Comparison of ENCODE assay signal across 9 mouse cellular contexts in the genomic region with DNA sequence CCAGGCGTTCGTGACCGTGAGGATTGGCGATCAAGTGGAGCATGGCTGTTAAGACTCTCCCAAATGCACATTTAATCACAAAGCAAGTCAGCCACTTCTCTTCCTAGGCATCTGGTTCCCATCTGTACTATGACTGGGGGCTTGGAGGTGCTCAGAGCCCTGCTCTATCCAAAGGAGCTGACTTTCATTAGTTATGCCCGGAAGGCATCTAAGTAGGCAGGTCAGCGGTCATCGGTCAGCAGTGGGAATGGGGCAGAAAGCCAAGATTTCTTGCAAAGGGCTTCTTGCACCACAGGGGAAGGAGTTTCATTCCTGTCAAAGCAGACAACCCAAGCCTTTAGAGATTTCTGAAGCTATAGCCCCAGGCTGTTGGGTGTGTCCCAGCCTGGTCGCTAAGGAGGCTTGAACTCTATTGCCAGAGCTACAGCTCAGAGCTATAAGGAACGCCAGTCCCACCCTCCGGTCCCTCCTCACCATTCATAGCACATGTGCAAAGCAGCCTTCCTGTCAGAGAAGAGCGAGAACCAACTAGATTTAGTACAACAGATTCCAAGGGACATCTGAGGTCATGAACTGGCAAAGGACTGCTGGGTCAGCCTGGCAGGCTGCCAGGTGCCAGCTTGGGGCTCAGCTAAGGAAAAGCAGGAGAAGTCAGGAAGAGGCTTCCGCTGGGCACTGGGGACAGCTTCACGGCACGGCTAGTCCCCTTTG.
DNase-seq lines count a peak whose midpoint lies in the region; ATAC-seq and TF ChIP-seq lines count a peak whose summit lies in the region.
"Had no signal": no experiment of that assay in that cellular context is flagged by ENCODE, and none has a peak within 500 bp of the region (broad histone marks: within the 10 kb centered on the region; RNA-seq: fewer than 3 reads in every experiment).

No protein-coding gene starts in this region.

- no peak for TF ChIP-seq POLR2A in small intestine, adult 2 months (IDR thresholded peaks at IDR 0.05; ENCODE audit: low read depth, low read length)

- H3K27me3 ChIP-seq in heart, embryonic 12.5 days (replicated peaks) = no peaks in the 10 kb centered on the region; the same call in 1 of the 2 replicates
- peaks cover 7% of the 10 kb centered on the region; the same call in 1 of the 2 replicates for H3K27me3 ChIP-seq in small intestine, adult 2 months (ENCODE audit: control insufficient read depth, insufficient read depth, low read length)
- H3K27me3 ChIP-seq: embryonic facial prominence, embryonic 12.5 days had no signal

- no peak overlapping the region for H3K4me3 ChIP-seq in heart, embryonic 12.5 days
- H3K4me3 ChIP-seq in small intestine, adult 2 months (ENCODE audit: low read depth, low read length) = peak overlapping the region; percentile 27; the same call in 1 of the 2 replicates
- H3K4me3 ChIP-seq: embryonic facial prominence, embryonic 12.5 days had no signal

- H3K4me1 ChIP-seq in heart, embryonic 12.5 days (replicated peaks) = peaks cover 34% of the 10 kb centered on the region
- peaks cover 14% of the 10 kb centered on the region; the same call in 1 of the 2 replicates for H3K4me1 ChIP-seq in small intestine, adult 2 months (ENCODE audit: control insufficient read depth, insufficient read depth, insufficient read length, low read length)

- ATAC-seq in heart, embryonic 12.5 days (ENCODE audit: insufficient number of reproducible peaks, low FRiP score) = peak; percentile 60; the same call in 1 of the 2 replicates
- ATAC-seq in megakaryocyte progenitor cell, adult 5-6 weeks (replicated peaks; ENCODE audit: poor library complexity) = no peak

- 45% methylated on average over 14 of the region's 14 CpGs for WGBS in heart, embryonic 12.5 days
- 51% methylated on average over 14 of the region's 14 CpGs for WGBS in small intestine, adult 2 months

- H3K27ac ChIP-seq in heart, embryonic 12.5 days (ENCODE audit: poor library complexity, severe bottlenecking) = no peak overlapping the region
- H3K27ac ChIP-seq in small intestine, adult 2 months (ENCODE audit: insufficient read depth, low read depth, low read length) = peak overlapping the region; percentile 45
- H3K27ac ChIP-seq: embryonic facial prominence, embryonic 12.5 days had no signal

- TF ChIP-seq CTCF in small intestine, adult 2 months (IDR thresholded peaks at IDR 0.05; ENCODE audit: extremely low read depth, insufficient read length, insufficient replicate concordance, low read depth, low read length) = no peak

- peak; percentile 73 to 88 for DNase-seq in adrenal gland, adult (ENCODE audit: inconsistent age in 2 of 2, low spot score in 1 of 2)
- no peak for DNase-seq in adrenal gland, postnatal 4 days (ENCODE audit: low spot score in 2 of 2)
- peak; percentile 37 for DNase-seq in cerebellum, adult 11-12 months
- peak; percentile 70 to 82 for DNase-seq in kidney, postnatal 25 days
- DNase-seq in right cerebral cortex, postnatal 10 days (ENCODE audit: low spot score in 2 of 2) = no peak

- no peaks in the 10 kb centered on the region for H3K9me3 ChIP-seq in heart, embryonic 12.5 days (replicated peaks)
- H3K9me3 ChIP-seq: embryonic facial prominence, embryonic 12.5 days had no signal

- H3K4me2 ChIP-seq in heart, embryonic 12.5 days = peak overlapping the region; percentile 9; the same call in 1 of the 2 replicates
- H3K4me2 ChIP-seq: embryonic facial prominence, embryonic 12.5 days had no signal

- H3K9ac ChIP-seq in heart, embryonic 12.5 days = no peak overlapping the region
- H3K9ac ChIP-seq: embryonic facial prominence, embryonic 12.5 days had no signal

- no peaks in the 10 kb centered on the region for H3K36me3 ChIP-seq in heart, embryonic 12.5 days
- no peaks in the 10 kb centered on the region for H3K36me3 ChIP-seq in small intestine, adult 2 months (ENCODE audit: control insufficient read depth, insufficient read depth, low read length)
- H3K36me3 ChIP-seq: embryonic facial prominence, embryonic 12.5 days had no signal

Comparison
In these comparisons a context has a peak if more than half of its experiments do, and no peak if none do; other contexts are left out.
1. DNase-seq: peak in adrenal gland, adult (2 of 2), cerebellum, adult 11-12 months (single experiment) and kidney, postnatal 25 days (2 of 2); none in adrenal gland, postnatal 4 days (0 of 2) and right cerebral cortex, postnatal 10 days (0 of 2).